Mouse (Mus musculus) hindbrain, postnatal 0 days (tissue): ENCODE measurements around the gene Gnl2. TPM values are rescaled to one million over a fixed set of nuclear protein-coding genes. Genes with fewer than 3 reads are reported as not detected.

ENCODE experiments used
- ATAC-seq: fragments of 200-750 bp; cut with Nextera tagmentation; 2 replicates; pipeline ENCODE4 v1.8.0; 2017; ENCODE audit warnings: mild to moderate bottlenecking, moderate TSS enrichment, moderate library complexity
- DNase-seq: peaks from one replicate; pipeline ENCODE4 v3.0.0-alpha.2; 2015; ENCODE audit warnings: low spot score
- H3K27ac ChIP-seq: fragments of 300-500 bp; sonication (generic); 2 replicates; pipeline ENCODE4 v1.5.1; 2014; ENCODE audit warnings: mild to moderate bottlenecking
- H3K27me3 ChIP-seq: fragments of 300-500 bp; sonication (generic); 2 replicates; pipeline ENCODE4 v1.6.1; 2014; ENCODE audit warnings: low read length, mixed read lengths; ENCODE audit not compliant: insufficient read depth
- H3K36me3 ChIP-seq: fragments of 300-500 bp; sonication (generic); 2 replicates; pipeline ENCODE4 v1.6.1; 2014; ENCODE audit warnings: low read length, mixed read lengths; ENCODE audit not compliant: insufficient read depth
- H3K4me1 ChIP-seq: fragments of 300-500 bp; sonication (generic); 2 replicates; pipeline ENCODE4 v1.6.1; 2014; ENCODE audit warnings: antibody characterized with exemption, low read length, mixed read lengths; ENCODE audit not compliant: insufficient read depth
- H3K4me2 ChIP-seq: fragments of 300-500 bp; sonication (generic); 2 replicates; pipeline ENCODE4 v1.6.1; 2014; ENCODE audit warnings: low read depth, mild to moderate bottlenecking, low read length, moderate library complexity, mixed read lengths
- H3K4me3 ChIP-seq: fragments of 300-500 bp; sonication (generic); 2 replicates; pipeline ENCODE4 v1.5.1; 2014; ENCODE audit warnings: low read length
- H3K9ac ChIP-seq: fragments of 300-500 bp; sonication (generic); replicated peaks from 2 replicates; pipeline ENCODE4 v1.6.1; 2014; ENCODE audit warnings: mild to moderate bottlenecking, low read length, moderate library complexity, mixed read lengths
- H3K9me3 ChIP-seq: fragments of 300-500 bp; sonication (generic); 2 replicates; pipeline ENCODE4 v1.6.1; 2016; ENCODE audit warnings: low read length, mixed read lengths
- CTCF ChIP-seq: IDR thresholded peaks from 2 replicates; pipeline ENCODE4 v1.5.1; 2016; ENCODE audit warnings: antibody characterized with exemption, control low read depth, low read depth
- WGBS: fragments of 180-500 bp; shearing (Covaris S2); extraction: QIAGEN DNeasy Blood & Tissue Kit; methylation state at CpG from one replicate; pipeline ENCODE4 v1.1.7; 2014; 5-methylcytosine and 5-hydroxymethylcytosine counted together
- polyA plus RNA-seq: library from polyadenylated mRNA; unstranded; fragments of >200 nt; fragmentation: Nextera tagmentation; extraction: Ambion mirVana; gene quantifications from 2 replicates; pipeline ENCODE4 v1.2.1, GENCODE M21; 2015
- total RNA-seq: library from RNA; depleted of rRNA; stranded (reverse); fragments of >200 nt; gene quantifications from 2 replicates; pipeline ENCODE4 v1.2.3, GENCODE M21; 2014

Gnl2 gene
- total and polyA plus RNA-seq, 2 experiments from 2014 or later: 26.0 to 70.2 TPM

DNA sequence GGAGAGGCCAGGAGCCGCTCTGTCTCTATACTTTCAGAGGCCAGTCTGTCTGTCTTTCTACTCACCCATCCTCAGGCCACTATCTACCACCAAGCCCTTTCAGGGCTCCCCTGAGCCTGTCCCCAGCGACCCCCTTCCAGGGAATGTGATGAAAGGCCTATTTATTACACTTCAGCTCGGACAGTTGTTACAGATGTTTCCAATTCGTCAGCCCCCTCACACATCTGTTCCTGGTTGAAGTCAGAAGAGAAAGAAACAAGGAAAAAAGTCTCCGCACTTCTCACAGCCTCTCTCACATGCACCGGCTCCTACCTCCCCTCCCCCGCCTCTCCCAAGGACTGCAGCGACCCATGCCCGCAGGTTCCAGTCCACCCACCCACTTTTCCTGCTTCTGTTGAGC, 44.1 kb upstream of the Gnl2 start:
- ATAC-seq (no peak), DNase-seq (no peak)
- Histone ChIP-seq H3K27me3 (no peaks in the 10 kb centered on the region), H3K4me3 (no peak overlapping the region), H3K36me3 (no peaks in the 10 kb centered on the region), H3K4me2 (no peak overlapping the region), H3K9me3 (no peaks in the 10 kb centered on the region), H3K4me1 (0 out of 2 replicates have a peak, but pooled peaks cover 5% of the 10 kb centered on the region), H3K27ac (no peak overlapping the region), H3K9ac (no peak overlapping the region)
- whole genome bisulfite sequencing: 65% methylated on average over 9 of the region's 9 CpGs
- TF ChIP-seq CTCF: no peak

- Histone ChIP-seq H3K9ac (no peak overlapping the region), H3K36me3 (no peaks in the 10 kb centered on the region), H3K9me3 (no peaks in the 10 kb centered on the region), H3K4me2 (no peak overlapping the region), H3K27ac (no peak overlapping the region), H3K4me3 (no peak overlapping the region), H3K27me3 (no peaks in the 10 kb centered on the region), H3K4me1 (0 out of 2 replicates have a peak, but pooled peaks cover 5% of the 10 kb centered on the region)
- no peak for ATAC-seq
- TF ChIP-seq CTCF: no peak
- WGBS: 78% methylated on average over 2 of the region's 2 CpGs
- DNase-seq: peak; percentile 31
Observed at GRCm38 (mm10) chr4:124973296-124973695, 43.1 kb upstream of the Gnl2 start.

- H3K4me2 ChIP-seq: no peak overlapping the region
- TF ChIP-seq CTCF: no peak
- no peaks in the 10 kb centered on the region for H3K4me1 ChIP-seq
- 0 out of 2 replicates have a peak, but pooled peaks cover 4% of the 10 kb centered on the region for H3K27me3 ChIP-seq
- ATAC-seq (no peak), DNase-seq (no peak)
- H3K9ac ChIP-seq: no peak overlapping the region
- no peak overlapping the region for H3K27ac ChIP-seq
- WGBS: 47% methylated on average over 5 of the region's 5 CpGs
- H3K36me3 ChIP-seq: no peaks in the 10 kb centered on the region
- H3K9me3 ChIP-seq: no peaks in the 10 kb centered on the region
- no peak overlapping the region for H3K4me3 ChIP-seq
Observed at GRCm38 (mm10) chr4:124978201-124978600, 38.2 kb upstream of the Gnl2 start.

DNA sequence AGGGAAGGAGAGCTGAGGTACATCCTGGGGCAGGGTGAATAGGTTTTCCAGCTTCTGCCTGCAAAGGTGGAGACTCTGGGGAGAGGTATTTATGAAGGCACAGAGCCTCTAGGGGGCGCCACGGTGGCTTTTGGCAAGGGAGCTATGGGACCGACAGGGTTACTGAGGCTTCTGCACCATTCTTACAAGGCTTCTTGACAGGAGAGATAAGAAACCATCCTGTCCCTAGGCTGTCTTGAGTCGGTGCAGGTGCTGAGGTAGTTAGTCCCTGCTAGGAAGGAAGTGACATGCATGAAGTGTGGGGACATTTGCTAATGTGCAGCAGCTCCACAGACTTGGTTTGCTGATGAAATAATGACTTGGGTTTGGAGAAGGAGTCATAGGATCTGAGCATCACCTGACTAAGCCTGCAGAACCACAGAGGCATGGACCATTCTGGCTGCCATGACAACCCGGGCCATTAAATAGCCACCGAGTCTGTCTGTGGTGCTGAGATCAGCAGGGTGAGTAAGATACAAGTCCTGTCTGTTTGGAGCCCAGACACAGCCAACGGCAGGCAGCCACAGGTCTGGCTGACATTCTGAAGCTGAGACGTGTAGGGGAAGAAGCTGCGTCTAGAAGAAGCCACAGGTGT, 32.4 kb upstream of the Gnl2 start:
- ATAC-seq (peak; percentile 55), DNase-seq (peak; percentile 44)
- no peak overlapping the region for H3K4me2 ChIP-seq
- H3K9me3 ChIP-seq: no peaks in the 10 kb centered on the region
- no peak overlapping the region for H3K9ac ChIP-seq
- no peaks in the 10 kb centered on the region for H3K36me3 ChIP-seq
- H3K27ac ChIP-seq: no peak overlapping the region
- TF ChIP-seq CTCF: peak; percentile 50
- H3K4me3 ChIP-seq: no peak overlapping the region
- H3K27me3 ChIP-seq: peaks cover 44% of the 10 kb centered on the region
- 13% methylated on average over 9 of the region's 9 CpGs for WGBS
- H3K4me1 ChIP-seq: no peaks in the 10 kb centered on the region; the same call in 1 of the 2 replicates

DNA sequence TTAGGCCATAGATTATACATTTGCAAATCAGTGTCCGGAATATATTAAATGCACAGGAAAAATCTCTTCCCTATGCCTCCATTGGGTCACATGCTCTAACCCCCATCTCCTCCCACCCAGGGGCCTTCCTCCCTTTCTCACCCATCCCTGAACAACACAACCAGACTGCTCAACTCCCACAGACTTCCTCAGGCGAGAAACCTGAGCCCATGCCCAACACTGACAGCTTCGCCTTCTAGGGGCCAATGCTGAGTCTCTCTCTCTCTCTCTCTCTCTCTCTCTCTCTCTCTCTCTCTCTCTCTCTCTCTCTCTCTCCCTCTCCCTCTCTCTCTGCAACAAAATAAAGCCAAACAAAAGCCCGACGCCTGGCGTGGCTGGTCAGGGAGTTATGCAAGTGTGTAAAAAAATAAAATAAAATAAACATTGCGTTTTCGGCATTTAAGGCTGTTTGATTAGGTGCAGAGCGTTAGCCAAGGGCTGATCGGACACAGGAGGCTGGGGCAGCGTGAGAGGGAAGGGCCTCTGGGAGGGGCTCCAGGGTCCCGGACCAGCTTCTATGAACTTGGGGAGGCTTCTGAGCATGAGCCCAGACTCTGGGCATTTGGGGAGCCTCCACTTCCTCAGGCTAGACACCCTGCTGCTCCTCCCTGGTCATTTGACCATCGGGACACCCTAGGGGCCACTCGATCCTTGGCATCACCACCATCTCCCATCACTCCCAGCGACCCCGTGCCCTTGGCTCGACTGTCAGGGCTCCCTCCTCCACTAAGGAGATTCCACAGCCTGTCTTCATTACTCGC, 31.3 kb upstream of the Gnl2 start:
- Histone ChIP-seq H3K27me3 (peaks cover 53% of the 10 kb centered on the region), H3K4me2 (no peak overlapping the region), H3K36me3 (no peaks in the 10 kb centered on the region), H3K9ac (no peak overlapping the region), H3K4me1 (no peaks in the 10 kb centered on the region; the same call in 1 of the 2 replicates), H3K27ac (no peak overlapping the region), H3K4me3 (no peak overlapping the region), H3K9me3 (no peaks in the 10 kb centered on the region)
- 14% methylated on average over 18 of the region's 18 CpGs for whole genome bisulfite sequencing
- ATAC-seq (no peak), DNase-seq (no peak)
- TF ChIP-seq CTCF: no peak

GRCm38 (mm10) chr4:124985671-124986602, 30.4 kb upstream of the Gnl2 start, which contains the start of gene Rspo1:
Gene Rspo1, plus strand, starts transcription at chr4:124986430.
- no peak for ATAC-seq
- no peak for DNase-seq
- Histone ChIP-seq H3K9ac (0 out of 2 replicates have a peak within 1 kb of the TSS, but pooled peaks have one; percentile 18), H3K27me3 (peaks cover 61% of the 10 kb centered on the region), H3K9me3 (no peaks in the 10 kb centered on the region), H3K4me2 (peak within 1 kb of the TSS; percentile 54), H3K36me3 (no peaks in the 10 kb centered on the region), H3K27ac (no peak within 1 kb of the TSS), H3K4me3 (peak within 1 kb of the TSS; percentile 29), H3K4me1 (no peaks in the 10 kb centered on the region; the same call in 1 of the 2 replicates)
- no peak for TF ChIP-seq CTCF
- WGBS: 2% methylated on average over 46 of the region's 62 CpGs
